Mouse (Mus musculus): ENCODE results near the gene Dsel.
A peak's percentile ranks its signal among the peaks of the same experiment; 100 is the strongest.

The Dsel gene

GRCm38 (mm10) chr1:111864779-111865165 lies at the start of gene Dsel:
Gene Dsel (minus strand): TSS chr1:111864918.
- DNase-seq (ENCODE audit: inconsistent age in 2 of 2, low spot score in 1 of 2): peak; percentile 95 to 98

- no peak for DNase-seq (ENCODE audit: inconsistent age in 2 of 2, low spot score in 1 of 2)
Measured at GRCm38 (mm10) chr1:111911424-111911823, 46.7 kb upstream of the Dsel start.

GRCm38 (mm10) chr1:111883336-111883735 lies 18.6 kb upstream of the Dsel start:
- no peak for DNase-seq (ENCODE audit: inconsistent age in 2 of 2, low spot score in 1 of 2)

- DNase-seq (ENCODE audit: inconsistent age in 2 of 2, low spot score in 1 of 2): no peak
Measured at GRCm38 (mm10) chr1:111875784-111876183, 11.1 kb upstream of the Dsel start.

DNA sequence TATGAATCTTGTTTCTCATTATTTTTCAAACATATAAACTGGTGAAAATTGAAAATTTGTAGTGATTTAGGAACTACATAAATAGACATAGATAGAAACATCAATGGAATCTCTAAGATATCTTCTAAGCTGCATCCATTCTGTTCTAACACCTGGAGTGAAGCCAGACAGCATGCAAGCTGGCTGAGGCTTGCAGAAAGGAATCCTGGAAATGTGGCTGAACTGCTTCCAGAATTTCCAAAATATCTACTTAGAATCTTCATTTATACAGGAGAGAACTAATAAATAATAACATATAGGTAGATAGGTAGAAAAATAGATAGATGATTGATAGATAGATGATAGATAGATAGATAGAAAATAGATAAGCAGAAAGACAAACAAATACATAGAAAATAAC lies 8.5 kb upstream of the Dsel start:
- DNase-seq (ENCODE audit: inconsistent age in 2 of 2, low spot score in 1 of 2): no peak

- DNase-seq (ENCODE audit: inconsistent age in 2 of 2, low spot score in 1 of 2): no peak
Measured at GRCm38 (mm10) chr1:111865467-111865866, 749 bp upstream of the Dsel start.

DNA sequence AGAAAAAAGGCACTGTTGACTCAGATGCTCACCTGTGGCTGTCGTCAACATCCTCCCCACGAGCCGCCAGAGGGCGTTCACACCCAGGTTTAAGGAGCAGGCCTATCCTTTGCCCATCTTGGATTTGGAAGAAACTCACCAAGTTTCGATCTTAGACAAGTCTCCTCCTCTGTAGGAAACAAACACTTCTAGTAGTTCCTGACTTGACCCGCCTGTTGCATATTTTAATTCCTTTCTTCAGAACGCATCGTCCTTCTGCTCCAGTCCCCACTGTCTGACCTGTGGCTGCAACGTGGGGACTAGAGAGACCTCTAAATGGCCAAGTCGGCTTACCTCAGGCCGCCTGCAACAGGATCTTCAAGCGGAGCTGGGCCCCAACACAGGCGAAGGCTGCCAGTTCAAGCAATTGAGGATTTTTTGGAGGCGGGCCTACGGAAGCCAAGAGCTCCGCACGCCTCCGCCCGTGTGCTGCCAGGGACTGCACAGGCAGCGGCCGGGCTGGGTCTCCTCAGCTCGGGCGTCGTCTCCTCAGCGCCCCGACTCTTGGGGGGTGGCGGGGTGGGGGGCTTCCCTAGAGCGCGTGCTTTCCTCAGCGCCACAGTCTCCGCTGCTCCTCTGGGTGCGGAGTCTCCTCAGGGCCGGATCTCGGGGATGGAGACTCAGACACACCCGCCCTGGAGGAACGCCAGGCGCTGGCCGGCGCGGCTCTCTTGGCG lies 497 bp downstream of the Dsel start:
- DNase-seq (ENCODE audit: inconsistent age in 2 of 2, low spot score in 1 of 2): peak; percentile 79 to 92

- DNase-seq (ENCODE audit: inconsistent age in 2 of 2, low spot score in 1 of 2): no peak
Measured at GRCm38 (mm10) chr1:111857852-111858251, 6.9 kb downstream of the Dsel start.

DNA sequence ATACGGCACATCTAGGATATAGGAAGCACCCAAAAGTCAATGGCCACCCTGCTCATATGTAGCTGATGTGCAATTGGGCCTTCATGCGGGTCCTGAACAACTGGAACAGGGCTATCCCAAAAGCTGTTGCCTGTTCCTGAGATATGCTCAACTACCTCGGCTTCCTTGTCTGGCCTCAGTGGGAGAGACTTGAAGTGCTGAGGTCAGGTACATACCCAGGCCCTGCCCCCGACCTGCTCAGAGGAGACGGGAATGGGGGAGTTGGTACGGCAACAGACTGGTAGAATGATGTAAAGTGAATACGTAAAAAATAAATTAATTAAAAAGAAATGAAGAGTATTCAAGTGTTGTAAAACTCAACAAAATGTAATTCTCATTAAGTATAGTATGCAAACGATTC lies 12.3 kb downstream of the Dsel start:
- no peak for DNase-seq (ENCODE audit: inconsistent age in 2 of 2, low spot score in 1 of 2)

- DNase-seq (ENCODE audit: inconsistent age in 2 of 2, low spot score in 1 of 2): no peak
Measured at GRCm38 (mm10) chr1:111833583-111834225, 31.0 kb downstream of the Dsel start.
